Mouse (Mus musculus) kidney, postnatal 36 days (tissue): Measurements from ENCODE around the gene Pus7l.

ENCODE experiments used
- DNase-seq, 2 experiments: peaks; one replicate each; pipeline ENCODE4 v3.0.0; 2021 to 2022; ENCODE audit warnings: mixed read lengths in 2 of 2

Pus7l gene

GRCm38 (mm10) chr15:94475975-94476374 lies 67.4 kb downstream of the Pus7l start:
- no peak for DNase-seq
